Mouse (Mus musculus) testis, adult 2 months (tissue): ENCODE measurements at regions not wholly inside any gene's neighbourhood (a gene's known extent, or its start where the extent isn't known, plus 50 kb on each side); places are given as distances from the start of the nearest gene placed in this dataset.

Source experiments
- H3K27ac ChIP-seq: fragments of 200-500 bp; 2 replicates; pipeline ENCODE4 v1.5.1; 2012; ENCODE audit warnings: low read depth, low read length; ENCODE audit not compliant: control insufficient read depth, insufficient read depth
- H3K27me3 ChIP-seq: fragments of 200-500 bp; 2 replicates; pipeline ENCODE4 v1.6.1; 2012; ENCODE audit warnings: mild to moderate bottlenecking, low read length, moderate library complexity; ENCODE audit not compliant: control insufficient read depth, insufficient read depth
- H3K36me3 ChIP-seq: fragments of 200-500 bp; 2 replicates; pipeline ENCODE4 v1.6.1; 2012; ENCODE audit warnings: mild to moderate bottlenecking, low read length; ENCODE audit not compliant: control insufficient read depth, insufficient read depth
- H3K4me1 ChIP-seq: fragments of 200-500 bp; 2 replicates; pipeline ENCODE4 v1.6.1; 2012; ENCODE audit warnings: low read length; ENCODE audit not compliant: control insufficient read depth, insufficient read depth
- H3K4me3 ChIP-seq: fragments of 200-500 bp; 2 replicates; pipeline ENCODE4 v1.5.1; 2012; ENCODE audit warnings: low read depth, mild to moderate bottlenecking, low read length, moderate library complexity, mixed read lengths; ENCODE audit not compliant: control insufficient read depth
- CTCF ChIP-seq: fragments of 200-500 bp; IDR thresholded peaks from 2 replicates; pipeline ENCODE4 v1.5.1; 2012; ENCODE audit warnings: low read depth, mild to moderate bottlenecking, inconsistent platforms, low read length, moderate library complexity; ENCODE audit not compliant: control insufficient read depth, insufficient read depth, insufficient replicate concordance
- POLR2A ChIP-seq: fragments of 200-500 bp; IDR thresholded peaks from 2 replicates; pipeline ENCODE4 v1.6.1; 2012; ENCODE audit warnings: low read depth, mild to moderate bottlenecking, inconsistent platforms, low read length, moderate library complexity; ENCODE audit not compliant: control insufficient read depth

GRCm38 (mm10) chr2:45356021-45356420 is 238.8 kb upstream of the Zeb2 start:
- Histone ChIP-seq H3K27me3 (no peaks in the 10 kb centered on the region), H3K27ac (no peak overlapping the region), H3K4me3 (no peak overlapping the region), H3K36me3 (no peaks in the 10 kb centered on the region), H3K4me1 (no peaks in the 10 kb centered on the region)
- TF ChIP-seq POLR2A (no peak), CTCF (no peak)

GRCm38 (mm10) chr2:45351529-45352133 is 234.4 kb upstream of the Zeb2 start:
- H3K4me3 ChIP-seq = no peak overlapping the region
- H3K27me3 ChIP-seq = no peaks in the 10 kb centered on the region
- TF ChIP-seq CTCF = no peak
- TF ChIP-seq POLR2A = no peak
- H3K36me3 ChIP-seq = no peaks in the 10 kb centered on the region
- no peaks in the 10 kb centered on the region for H3K4me1 ChIP-seq
- H3K27ac ChIP-seq = no peak overlapping the region

DNA sequence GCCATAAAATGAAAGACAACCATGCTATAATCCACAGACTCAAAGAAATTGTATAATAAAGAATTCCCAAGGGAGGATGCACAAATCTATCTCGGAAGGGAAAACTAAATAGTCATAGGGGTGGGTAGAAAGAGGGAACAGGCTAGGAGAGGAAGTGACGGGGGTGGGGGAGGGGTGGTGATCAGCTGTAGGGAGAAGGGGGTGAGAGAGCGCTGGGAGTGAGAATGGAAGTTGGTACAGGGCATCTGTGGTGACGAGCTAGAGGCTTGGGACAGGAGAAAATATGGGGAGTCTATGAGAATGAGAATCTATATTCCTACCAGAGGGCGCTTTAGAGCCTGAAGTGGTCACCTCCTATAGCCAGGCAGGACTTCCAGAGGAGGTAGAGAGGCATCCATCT is 229.2 kb upstream of the Zeb2 start:
- TF ChIP-seq CTCF (no peak), POLR2A (no peak)
- Histone ChIP-seq H3K36me3 (no peaks in the 10 kb centered on the region), H3K27ac (no peak overlapping the region), H3K4me3 (no peak overlapping the region), H3K27me3 (no peaks in the 10 kb centered on the region), H3K4me1 (no peaks in the 10 kb centered on the region)

- TF ChIP-seq CTCF = no peak
- TF ChIP-seq POLR2A = no peak
- H3K27me3 ChIP-seq = no peaks in the 10 kb centered on the region
Measured at GRCm38 (mm10) chr2:45339866-45340265, 222.7 kb upstream of the Zeb2 start.

DNA sequence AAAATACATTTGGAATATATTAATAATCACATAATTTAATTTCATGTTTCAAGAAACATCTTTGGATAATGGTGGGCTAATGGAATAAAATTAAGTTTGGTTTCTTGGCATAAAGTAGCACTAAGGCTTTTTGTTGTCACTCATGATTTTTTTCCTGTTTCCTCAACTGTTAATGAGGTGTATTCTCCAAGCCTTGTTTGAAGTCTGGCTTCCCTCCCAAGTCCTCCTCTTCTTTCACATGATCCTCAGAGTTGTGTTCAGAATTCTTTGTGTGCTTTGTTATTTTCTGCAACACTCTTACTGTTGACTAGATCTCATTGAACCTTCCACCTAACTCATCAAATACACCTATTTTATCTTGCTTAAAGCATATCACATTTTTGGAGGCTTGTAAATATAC is 221.6 kb upstream of the Zeb2 start:
- Histone ChIP-seq H3K27me3 (no peaks in the 10 kb centered on the region), H3K4me1 (no peaks in the 10 kb centered on the region), H3K4me3 (no peak overlapping the region), H3K27ac (no peak overlapping the region), H3K36me3 (no peaks in the 10 kb centered on the region)
- no peak for TF ChIP-seq POLR2A
- TF ChIP-seq CTCF = no peak

More at GRCm38 (mm10) chr2:45339866-45340265, 222.7 kb upstream of the Zeb2 start:
- Histone ChIP-seq H3K4me1 (no peaks in the 10 kb centered on the region), H3K36me3 (no peaks in the 10 kb centered on the region), H3K27ac (no peak overlapping the region), H3K4me3 (no peak overlapping the region)

DNA sequence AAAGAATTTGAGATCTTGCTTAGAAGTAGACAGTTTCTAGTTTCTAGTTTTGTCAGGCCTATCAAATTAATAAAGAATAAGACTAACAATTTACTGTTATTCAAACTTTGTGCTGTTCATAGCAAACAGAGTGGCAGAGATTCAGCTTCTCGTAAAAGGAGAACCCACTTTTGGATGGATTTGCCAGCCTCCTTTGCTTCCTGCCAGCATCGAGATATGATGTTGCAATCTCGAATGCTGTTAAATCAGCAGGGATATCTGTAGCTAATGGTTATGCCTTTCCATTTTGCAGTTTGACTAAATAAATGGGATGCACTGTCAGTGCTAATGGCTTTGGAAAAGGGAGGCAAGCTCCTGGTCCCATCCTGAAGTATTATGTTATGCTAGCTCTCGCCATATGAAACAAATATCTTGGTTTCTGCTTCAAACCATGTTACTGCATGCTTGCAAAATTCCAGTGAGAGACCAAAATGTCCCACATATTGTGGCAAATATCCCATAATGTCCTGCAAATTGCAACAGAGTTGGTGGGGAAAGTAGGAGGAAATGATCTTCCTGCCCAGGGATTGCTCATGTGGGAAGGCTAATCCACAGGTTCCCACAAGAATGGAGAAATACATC is 199.9 kb upstream of the Zeb2 start:
- no peaks in the 10 kb centered on the region for H3K36me3 ChIP-seq
- no peaks in the 10 kb centered on the region for H3K27me3 ChIP-seq
- TF ChIP-seq CTCF (no peak), POLR2A (no peak)
- H3K4me3 ChIP-seq = no peak overlapping the region
- no peaks in the 10 kb centered on the region for H3K4me1 ChIP-seq
- H3K27ac ChIP-seq = no peak overlapping the region

- no peaks in the 10 kb centered on the region for H3K27me3 ChIP-seq
- no peaks in the 10 kb centered on the region for H3K36me3 ChIP-seq
- no peaks in the 10 kb centered on the region for H3K4me1 ChIP-seq
- no peak overlapping the region for H3K4me3 ChIP-seq
- no peak overlapping the region for H3K27ac ChIP-seq
- no peak for TF ChIP-seq CTCF
- TF ChIP-seq POLR2A = no peak
Measured at GRCm38 (mm10) chr2:45287530-45288009, 170.4 kb upstream of the Zeb2 start.

GRCm38 (mm10) chr2:45283811-45284210 is 166.6 kb upstream of the Zeb2 start:
- H3K27me3 ChIP-seq = no peaks in the 10 kb centered on the region
- no peak for TF ChIP-seq POLR2A
- TF ChIP-seq CTCF = no peak
- H3K4me1 ChIP-seq = no peaks in the 10 kb centered on the region
- no peak overlapping the region for H3K4me3 ChIP-seq
- H3K36me3 ChIP-seq = no peaks in the 10 kb centered on the region
- H3K27ac ChIP-seq = no peak overlapping the region
